Mouse (Mus musculus) ZHBTc4 (cell line): Measurements from ENCODE around the gene Pms1.
A peak's percentile ranks its signal among the peaks of the same experiment; 100 is the strongest.
"Not testable (repeated sequence)": the region's sequence is repeated elsewhere in the genome, so short reads cannot be mapped to it uniquely, and the experiment has no call there.

Source experiments
- DNase-seq: peaks from one replicate; pipeline ENCODE4 v3.0.0-alpha.2; 2011; ENCODE audit warnings: low read depth, low spot score

Pms1 gene

GRCm38 (mm10) chr1:53296581-53297383, at the start of gene Pms1, which contains the start of the genes Ormdl1 and Gm28778:
Pms1 (minus strand) TSS chr1:53297018.
Ormdl1 (plus strand) TSS chr1:53297095.
Gm28778 (plus strand) TSS chr1:53297111.
- DNase-seq = peak; percentile 98

GRCm38 (mm10) chr1:53341071-53341470, 44.3 kb upstream of the Pms1 start:
- DNase-seq = no peak

GRCm38 (mm10) chr1:53337403-53337802, 40.6 kb upstream of the Pms1 start:
- DNase-seq = not testable (repeated sequence)

- DNase-seq = no peak
These were observed 38.6 kb upstream of the Pms1 start for GRCm38 (mm10) chr1:53335465-53335864.

- DNase-seq = not testable (repeated sequence)
These were observed 36.7 kb upstream of the Pms1 start for GRCm38 (mm10) chr1:53333527-53333926.

GRCm38 (mm10) chr1:53324827-53325494, 28.1 kb upstream of the Pms1 start:
- no peak for DNase-seq

- DNase-seq = no peak
These were observed 27.5 kb upstream of the Pms1 start for GRCm38 (mm10) chr1:53324277-53324676.

GRCm38 (mm10) chr1:53323254-53323653, 26.4 kb upstream of the Pms1 start:
- DNase-seq = no peak

GRCm38 (mm10) chr1:53321662-53322344, 25.0 kb upstream of the Pms1 start:
- DNase-seq = no peak

GRCm38 (mm10) chr1:53312989-53313967, 16.5 kb upstream of the Pms1 start, which contains the start of gene Osgepl1:
Osgepl1 (plus strand) TSS chr1:53313624.
- peak; percentile 90 for DNase-seq

- DNase-seq = no peak
These were observed 3.7 kb upstream of the Pms1 start for GRCm38 (mm10) chr1:53300506-53300905.

GRCm38 (mm10) chr1:53291197-53291596, 5.6 kb downstream of the Pms1 start:
- no peak for DNase-seq

GRCm38 (mm10) chr1:53272646-53273045, 24.2 kb downstream of the Pms1 start:
- no peak for DNase-seq

- no peak for DNase-seq
These were observed 26.9 kb downstream of the Pms1 start for GRCm38 (mm10) chr1:53269901-53270300.

- DNase-seq = not testable (repeated sequence)
These were observed 31.7 kb downstream of the Pms1 start for GRCm38 (mm10) chr1:53264958-53265612.

GRCm38 (mm10) chr1:53226063-53226462, 70.8 kb downstream of the Pms1 start:
- no peak for DNase-seq

- DNase-seq = no peak
These were observed 71.2 kb downstream of the Pms1 start for GRCm38 (mm10) chr1:53225616-53226015.

- no peak for DNase-seq
These were observed 72.0 kb downstream of the Pms1 start for GRCm38 (mm10) chr1:53224775-53225174.

- peak; percentile 35 for DNase-seq
These were observed 86.7 kb downstream of the Pms1 start for GRCm38 (mm10) chr1:53210136-53210535.

- no peak for DNase-seq
These were observed 92.9 kb downstream of the Pms1 start for GRCm38 (mm10) chr1:53203902-53204301.
